Mouse (Mus musculus) testis, adult 2 months (tissue): ENCODE data around the gene Pofut1.

Experiments used
- CTCF ChIP-seq: fragments of 200-500 bp; IDR thresholded peaks from 2 replicates; pipeline ENCODE4 v1.5.1; 2012; ENCODE audit warnings: low read depth, mild to moderate bottlenecking, inconsistent platforms, low read length, moderate library complexity; ENCODE audit not compliant: control insufficient read depth, insufficient read depth, insufficient replicate concordance
- POLR2A ChIP-seq: fragments of 200-500 bp; IDR thresholded peaks from 2 replicates; pipeline ENCODE4 v1.6.1; 2012; ENCODE audit warnings: low read depth, mild to moderate bottlenecking, inconsistent platforms, low read length, moderate library complexity; ENCODE audit not compliant: control insufficient read depth

GRCm38 (mm10) chr2:153213351-153213750 is 28.0 kb upstream of the Pofut1 start:
- no peak for TF ChIP-seq POLR2A
- no peak for TF ChIP-seq CTCF
